Comparison of ENCODE assay signal across 20 mouse cellular contexts in genomic region chr16:51880711-51881110, GRCm38 (mm10).
"Had no signal": no experiment of that assay in that cellular context is flagged by ENCODE, and none has a peak within 500 bp of the region (broad histone marks: within the 10 kb centered on the region; RNA-seq: fewer than 3 reads in every experiment).

No protein-coding gene starts in this region.

- H3K4me3 ChIP-seq: kidney, embryonic 15.5 days; left cerebral cortex, adult 2 months; liver, embryonic 13.5 days; midbrain, embryonic 10.5 days; midbrain, embryonic 15.5 days; neural tube, embryonic 12.5 days; neural tube, embryonic 15.5 days had no signal

- H3K4me1 ChIP-seq: kidney, embryonic 15.5 days; liver, embryonic 13.5 days; midbrain, embryonic 10.5 days; midbrain, embryonic 15.5 days; neural tube, embryonic 12.5 days; neural tube, embryonic 15.5 days had no signal

- DNase-seq: kidney, postnatal 10 days; kidney, postnatal 36 days; layer of hippocampus, postnatal 36 days; liver, embryonic 13.5 days; lung, embryonic 14.5 days; right cerebral cortex, adult 18-20 months; right cerebral cortex, postnatal 14 days; right cerebral cortex, postnatal 4 days; thymus, adult 2 months; thymus, postnatal 14 days; thymus, postnatal 4 days had no signal

- H3K9me3 ChIP-seq: kidney, embryonic 15.5 days; liver, embryonic 13.5 days; midbrain, embryonic 10.5 days; midbrain, embryonic 15.5 days; neural tube, embryonic 12.5 days; neural tube, embryonic 15.5 days had no signal

- ATAC-seq: lung, postnatal 0 days; midbrain, embryonic 15.5 days had no signal

- H3K27ac ChIP-seq: kidney, embryonic 15.5 days; left cerebral cortex, adult 2 months; liver, embryonic 13.5 days; macrophage; midbrain, embryonic 10.5 days; midbrain, embryonic 15.5 days; neural tube, embryonic 12.5 days; neural tube, embryonic 15.5 days; stomach, postnatal 0 days had no signal

- H3K27me3 ChIP-seq: kidney, embryonic 15.5 days; liver, embryonic 13.5 days; midbrain, embryonic 15.5 days; neural tube, embryonic 12.5 days; neural tube, embryonic 15.5 days had no signal

- H3K4me2 ChIP-seq: kidney, embryonic 15.5 days; liver, embryonic 13.5 days; lung, embryonic 14.5 days; midbrain, embryonic 15.5 days; neural tube, embryonic 12.5 days; neural tube, embryonic 15.5 days had no signal

- H3K9ac ChIP-seq: kidney, embryonic 15.5 days; liver, embryonic 13.5 days; lung, embryonic 14.5 days; midbrain, embryonic 15.5 days; neural tube, embryonic 12.5 days; neural tube, embryonic 15.5 days had no signal

- H3K36me3 ChIP-seq: kidney, embryonic 15.5 days; liver, embryonic 13.5 days; midbrain, embryonic 10.5 days; midbrain, embryonic 15.5 days; neural tube, embryonic 12.5 days; neural tube, embryonic 15.5 days had no signal
